Mouse (Mus musculus) cerebellum, adult 11 months (tissue): ENCODE results near the gene CK137956.

Experiments
- DNase-seq: peaks from one replicate; pipeline ENCODE4 v3.0.0; 2022

Gene CK137956

DNA sequence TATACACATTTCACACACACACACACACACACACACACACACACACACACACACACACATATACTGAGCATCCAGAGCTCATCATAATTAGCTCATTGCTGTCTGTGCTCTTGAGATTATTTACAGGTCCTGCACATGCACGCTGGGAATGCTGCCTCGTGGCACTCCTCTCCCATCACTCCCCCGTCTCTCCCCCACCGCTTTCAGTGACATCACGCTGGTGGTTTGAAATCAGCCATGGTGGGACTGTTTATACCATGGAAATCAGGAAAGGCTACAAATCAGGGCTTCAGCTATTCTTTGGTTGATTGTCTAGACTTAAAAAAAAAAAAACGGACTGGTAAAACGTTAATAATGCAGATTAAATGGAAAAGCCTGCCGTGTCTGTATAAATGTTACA lies 63.6 kb downstream of the CK137956 start:
- no peak for DNase-seq

DNA sequence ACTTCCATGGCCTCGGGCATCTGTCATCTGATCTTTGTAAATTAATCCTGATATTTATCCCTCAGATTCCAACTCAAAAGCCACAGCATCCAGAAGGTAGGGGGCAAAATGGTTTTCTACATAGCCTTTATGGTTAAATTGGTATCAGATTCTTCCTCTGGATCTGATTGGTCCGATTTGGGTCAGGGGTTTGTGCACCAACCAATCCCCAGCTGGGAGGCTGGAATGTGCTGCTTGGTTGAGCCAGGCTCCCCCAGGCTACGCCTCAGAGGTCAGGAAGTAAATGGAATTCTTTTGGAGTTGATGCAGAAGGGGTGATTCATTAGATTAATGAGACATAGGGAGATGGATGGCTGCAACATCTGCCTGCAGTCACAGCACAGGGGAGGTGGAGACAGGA lies 66.8 kb downstream of the CK137956 start:
- DNase-seq: no peak

DNA sequence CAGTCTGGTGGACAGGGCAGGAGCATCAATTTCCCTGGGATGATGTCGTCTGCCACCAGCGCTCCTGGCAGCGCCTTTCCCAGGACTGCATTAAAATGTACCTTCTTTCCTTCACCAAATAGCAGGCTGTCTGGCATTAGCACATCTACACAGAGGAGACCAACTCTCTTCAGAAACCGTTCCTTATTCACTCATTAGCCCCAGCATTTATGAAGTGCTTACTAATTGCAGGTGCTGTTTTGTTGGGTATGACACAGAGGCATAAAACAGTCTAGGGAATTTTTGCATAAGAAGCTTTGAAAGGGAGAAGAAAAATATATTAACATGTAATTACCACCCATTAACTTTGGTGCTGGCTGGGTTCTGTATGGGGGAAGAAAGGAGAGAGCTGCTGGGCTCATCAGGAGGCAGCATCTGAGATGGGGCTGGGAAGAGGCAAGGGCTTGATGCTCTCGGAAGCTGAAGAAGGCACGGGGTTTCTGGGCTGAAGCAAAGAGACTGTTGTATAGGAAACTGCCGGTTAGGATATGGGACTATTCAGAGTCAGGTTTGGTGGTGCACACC lies 69.8 kb downstream of the CK137956 start:
- DNase-seq: no peak

DNA sequence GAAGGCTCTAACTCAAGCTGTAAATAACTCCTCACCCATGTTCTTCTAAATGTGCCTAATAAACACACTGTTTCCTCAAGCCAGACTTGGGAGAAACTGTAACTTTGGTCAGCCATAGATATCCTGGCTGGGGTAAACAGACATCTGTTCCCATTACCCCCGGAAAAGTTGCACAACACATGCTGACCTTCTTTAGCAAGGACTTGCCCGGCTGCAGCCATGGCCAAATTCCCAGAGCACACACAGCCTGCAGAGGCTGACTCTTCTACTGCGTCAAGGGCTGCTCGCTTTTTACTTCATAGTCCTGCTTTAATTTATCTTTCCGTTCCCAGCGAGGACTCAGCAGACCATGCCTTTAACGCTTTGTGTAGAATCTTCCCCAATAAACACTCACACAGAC lies 81.7 kb downstream of the CK137956 start:
- no peak for DNase-seq

DNA sequence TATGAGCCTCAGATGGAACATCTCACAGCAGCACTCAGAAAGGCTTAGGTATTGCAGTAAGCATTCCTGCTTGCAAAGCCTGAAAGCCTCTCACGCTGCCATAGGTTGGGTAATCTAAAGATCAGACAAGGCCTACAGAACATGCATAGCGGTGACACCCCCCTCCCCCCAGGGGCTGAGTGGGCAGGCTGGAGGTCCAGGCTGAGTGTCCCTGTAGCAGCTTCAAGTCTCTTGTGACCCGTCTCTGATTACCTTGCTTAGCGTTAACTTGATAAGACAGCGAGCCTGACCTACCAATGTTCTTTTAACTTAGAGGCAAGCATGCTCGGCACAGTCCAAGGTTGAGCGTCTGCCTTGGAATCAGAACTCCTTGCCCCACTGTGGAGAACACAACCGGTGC lies 91.8 kb downstream of the CK137956 start:
- no peak for DNase-seq
